Mouse (Mus musculus) heart, adult 2 months (tissue): ENCODE data around the gene Mknk1.

Experiments
- CTCF ChIP-seq: fragments of 200-600 bp; IDR thresholded peaks from 2 replicates; pipeline ENCODE4 v1.8.1; 2022; ENCODE audit warnings: antibody characterized with exemption, mild to moderate bottlenecking, moderate library complexity
- POLR2A ChIP-seq: fragments of 200-500 bp; IDR thresholded peaks from 2 replicates; pipeline ENCODE4 v1.6.1; 2011; ENCODE audit warnings: mild to moderate bottlenecking, low read depth, low read length, control low read depth; ENCODE audit not compliant: insufficient read depth

- TF ChIP-seq CTCF (no peak), POLR2A (no peak)
Observed at GRCm38 (mm10) chr4:115882195-115882594, 43.2 kb downstream of the Mknk1 start.
